Mouse (Mus musculus) kidney, adult 2 months (tissue): Measurements from ENCODE around the gene Atp1a1.

ENCODE experiments used
- CTCF ChIP-seq: fragments of 200-500 bp; conservative IDR thresholded peaks from 2 replicates; pipeline ENCODE4 v1.5.1; 2011; ENCODE audit warnings: low read depth, mild to moderate bottlenecking, control low read depth, low read length, moderate library complexity, mixed read lengths; ENCODE audit not compliant: insufficient read depth, insufficient read length
- POLR2A ChIP-seq: fragments of 200-500 bp; IDR thresholded peaks from one replicate; pipeline ENCODE4 v1.6.1; 2011; ENCODE audit warnings: low read depth, low read length, control low read depth

DNA sequence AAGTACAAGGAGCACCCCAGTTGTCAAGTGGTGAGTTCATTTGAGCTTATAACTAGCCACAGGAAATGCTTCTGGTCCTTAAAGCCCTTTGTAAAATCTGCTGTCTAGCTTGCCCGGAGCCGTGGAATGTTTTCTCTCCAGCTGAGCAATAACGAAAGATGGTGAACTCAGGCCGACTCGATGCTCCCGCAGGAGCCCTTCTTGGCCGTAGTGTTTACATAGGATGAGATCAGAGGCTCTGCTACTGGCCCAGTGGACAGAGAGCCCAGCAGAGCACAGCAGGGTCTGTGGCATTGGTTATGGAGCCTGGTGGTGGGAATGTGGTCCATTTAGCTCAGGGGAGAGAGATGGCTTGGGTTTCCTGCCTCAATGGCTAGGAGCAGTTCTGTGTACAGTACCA lies 60.4 kb downstream of the Atp1a1 start:
- TF ChIP-seq CTCF (no peak), POLR2A (no peak)
